Mouse (Mus musculus) forebrain, embryonic 12.5 days (tissue): ENCODE measurements around the gene Ankrd55. TPM values are rescaled to one million over a fixed set of nuclear protein-coding genes. Genes with fewer than 3 reads are reported as not detected.

Experiments used
- ATAC-seq: fragments of 200-750 bp; cut with Nextera tagmentation; 2 replicates; pipeline ENCODE4 v1.8.0; 2017; ENCODE audit warnings: moderate TSS enrichment; ENCODE audit not compliant: low FRiP score
- H3K27ac ChIP-seq: fragments of 300-500 bp; sonication (generic); 2 replicates; pipeline ENCODE4 v1.5.1; 2016; ENCODE audit warnings: mild to moderate bottlenecking
- H3K27me3 ChIP-seq: fragments of 300-500 bp; sonication (generic); 2 replicates; pipeline ENCODE4 v1.6.1; 2016; ENCODE audit warnings: mild to moderate bottlenecking
- H3K36me3 ChIP-seq: fragments of 300-500 bp; sonication (generic); replicated peaks from 2 replicates; pipeline ENCODE4 v1.6.1; 2016; ENCODE audit warnings: mild to moderate bottlenecking
- H3K4me1 ChIP-seq: fragments of 300-500 bp; sonication (generic); 2 replicates; pipeline ENCODE4 v1.6.1; 2016
- H3K4me2 ChIP-seq: fragments of 300-500 bp; sonication (generic); 2 replicates; pipeline ENCODE4 v1.6.1; 2016; ENCODE audit warnings: mild to moderate bottlenecking, moderate library complexity
- H3K4me3 ChIP-seq: fragments of 300-500 bp; sonication (generic); replicated peaks from 2 replicates; pipeline ENCODE4 v1.5.1; 2016; ENCODE audit warnings: mild to moderate bottlenecking
- H3K9ac ChIP-seq: fragments of 300-500 bp; sonication (generic); 2 replicates; pipeline ENCODE4 v1.6.1; 2016; ENCODE audit warnings: mild to moderate bottlenecking
- H3K9me3 ChIP-seq: fragments of 300-500 bp; sonication (generic); 2 replicates; pipeline ENCODE4 v1.6.1; 2016
- WGBS: fragments of 180-500 bp; shearing (Covaris S2); methylation state at CpG from one replicate; pipeline ENCODE4 v1.1.7; 2016; 5-methylcytosine and 5-hydroxymethylcytosine counted together
- polyA plus RNA-seq: library from polyadenylated mRNA; unstranded; fragments of >200 nt; fragmentation: Nextera tagmentation; extraction: Ambion mirVana; gene quantifications from 2 replicates; pipeline ENCODE4 v1.2.1, GENCODE M21; 2016

Gene Ankrd55
- polyA plus RNA-seq, 1 experiment from 2014 or later = 1.0 TPM

- Histone ChIP-seq H3K27ac (no peak overlapping the region), H3K27me3 (no peaks in the 10 kb centered on the region), H3K36me3 (no peaks in the 10 kb centered on the region), H3K9ac (no peak overlapping the region), H3K4me1 (no peaks in the 10 kb centered on the region), H3K4me3 (no peak overlapping the region), H3K9me3 (no peaks in the 10 kb centered on the region), H3K4me2 (no peak overlapping the region)
- ATAC-seq = no peak
- WGBS = 84% methylated on average over 3 of the region's 3 CpGs
Observed at GRCm38 (mm10) chr13:112388176-112388575, 99.9 kb downstream of the Ankrd55 start.

DNA sequence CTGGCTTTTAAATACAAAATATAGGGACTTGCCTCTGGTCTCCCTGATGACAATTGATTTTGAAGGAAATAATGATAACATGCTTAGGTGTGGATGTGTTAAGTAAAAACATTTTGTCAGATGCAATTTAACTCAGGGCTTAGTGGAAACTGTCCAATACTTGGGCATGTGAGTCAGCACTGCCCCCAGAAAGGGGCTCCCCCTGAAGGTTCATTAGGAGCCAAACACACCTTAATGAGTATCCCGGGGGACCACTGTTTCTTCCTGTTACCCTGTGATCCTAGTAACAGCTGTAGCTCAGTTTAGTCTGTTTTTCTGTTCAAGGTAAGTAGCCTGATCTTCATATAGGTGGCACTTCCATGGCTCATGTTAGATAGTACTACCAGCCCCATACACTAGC is 102.0 kb downstream of the Ankrd55 start:
- ATAC-seq = no peak
- Histone ChIP-seq H3K4me1 (no peaks in the 10 kb centered on the region), H3K36me3 (no peaks in the 10 kb centered on the region), H3K27me3 (no peaks in the 10 kb centered on the region), H3K9ac (no peak overlapping the region), H3K27ac (no peak overlapping the region), H3K9me3 (no peaks in the 10 kb centered on the region), H3K4me2 (no peak overlapping the region), H3K4me3 (no peak overlapping the region)
- 76% methylated on average over 1 of the region's 1 CpGs for WGBS

GRCm38 (mm10) chr13:112391354-112391753 is 103.1 kb downstream of the Ankrd55 start:
- WGBS = 83% methylated on average over 3 of the region's 3 CpGs
- no peaks in the 10 kb centered on the region for H3K27me3 ChIP-seq
- H3K4me3 ChIP-seq = no peak overlapping the region
- H3K9me3 ChIP-seq = no peaks in the 10 kb centered on the region
- H3K4me2 ChIP-seq = no peak overlapping the region
- H3K27ac ChIP-seq = no peak overlapping the region
- H3K9ac ChIP-seq = no peak overlapping the region
- no peaks in the 10 kb centered on the region for H3K36me3 ChIP-seq
- no peak for ATAC-seq
- H3K4me1 ChIP-seq = no peaks in the 10 kb centered on the region

DNA sequence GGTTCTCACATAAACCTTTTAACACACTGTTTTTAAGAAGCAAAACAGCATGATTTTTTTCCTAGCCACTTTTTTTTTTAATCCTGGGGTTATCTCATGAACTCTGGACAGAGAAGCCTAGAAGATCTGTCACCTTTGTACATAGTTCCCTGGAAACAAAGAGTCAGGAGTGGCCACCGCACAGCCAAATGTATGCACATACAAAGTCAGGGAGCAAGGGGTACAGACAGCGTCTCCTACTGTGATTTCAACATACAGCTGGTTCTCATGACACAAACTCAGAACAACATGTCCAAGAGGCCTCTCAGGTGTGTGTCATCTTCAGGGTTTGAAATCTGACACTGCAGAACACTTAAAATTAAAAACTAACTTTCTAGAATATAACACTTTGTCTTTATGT is 105.1 kb downstream of the Ankrd55 start:
- WGBS = 89% methylated on average over 2 of the region's 2 CpGs
- Histone ChIP-seq H3K27ac (no peak overlapping the region), H3K4me1 (no peaks in the 10 kb centered on the region), H3K27me3 (no peaks in the 10 kb centered on the region), H3K4me3 (no peak overlapping the region), H3K9me3 (no peaks in the 10 kb centered on the region), H3K36me3 (no peaks in the 10 kb centered on the region), H3K4me2 (no peak overlapping the region), H3K9ac (no peak overlapping the region)
- no peak for ATAC-seq

DNA sequence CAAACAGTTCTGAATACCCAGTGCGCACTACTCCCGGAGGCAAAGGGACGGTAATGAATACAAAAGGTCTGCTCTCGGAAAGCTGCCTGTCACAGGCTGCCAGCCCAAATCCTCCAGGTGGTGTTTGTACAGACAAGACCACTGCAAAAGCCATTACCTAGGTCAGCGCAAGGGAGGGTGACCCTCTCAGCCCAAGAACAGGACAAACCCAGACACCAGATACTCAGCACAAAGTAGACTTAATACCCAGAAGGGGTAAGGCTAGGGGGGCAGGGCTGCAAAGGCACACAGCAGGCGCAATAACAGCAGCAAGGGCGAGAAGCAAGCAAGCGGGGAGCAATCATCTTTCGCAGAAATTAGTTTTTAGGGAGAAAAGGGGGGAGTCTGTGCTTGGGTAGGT is 106.0 kb downstream of the Ankrd55 start:
- H3K27me3 ChIP-seq = no peaks in the 10 kb centered on the region
- H3K4me1 ChIP-seq = no peaks in the 10 kb centered on the region
- no peak overlapping the region for H3K4me2 ChIP-seq
- no peaks in the 10 kb centered on the region for H3K9me3 ChIP-seq
- no peaks in the 10 kb centered on the region for H3K36me3 ChIP-seq
- ATAC-seq = no peak
- no peak overlapping the region for H3K9ac ChIP-seq
- WGBS = 81% methylated on average over 9 of the region's 9 CpGs
- no peak overlapping the region for H3K27ac ChIP-seq
- no peak overlapping the region for H3K4me3 ChIP-seq

- H3K27ac ChIP-seq = no peak overlapping the region
- 84% methylated on average over 3 of the region's 3 CpGs for WGBS
- no peak for ATAC-seq
Observed at GRCm38 (mm10) chr13:112404723-112405122, 116.5 kb downstream of the Ankrd55 start.

DNA sequence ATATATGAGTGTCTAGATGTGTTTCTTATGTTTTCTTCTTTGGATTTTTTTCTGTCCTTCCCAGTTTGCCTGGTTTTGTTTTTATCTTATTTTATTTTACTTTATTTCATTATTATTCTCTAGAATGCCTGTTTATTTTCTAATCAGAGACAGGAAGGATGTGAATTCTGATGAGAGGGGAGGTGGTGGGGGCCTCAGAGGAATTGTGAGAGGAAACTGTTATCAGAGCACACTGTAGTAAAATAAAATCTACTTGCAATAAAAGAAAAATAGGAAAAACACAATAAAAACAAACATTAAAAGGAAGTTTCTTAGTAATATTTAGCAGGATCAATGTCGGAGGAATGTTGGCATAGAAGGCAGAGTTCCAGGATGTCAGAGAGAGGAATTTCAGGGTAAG is 116.9 kb downstream of the Ankrd55 start:
- H3K4me1 ChIP-seq = no peaks in the 10 kb centered on the region
- no peak overlapping the region for H3K4me2 ChIP-seq
- H3K36me3 ChIP-seq = no peaks in the 10 kb centered on the region
- no peak overlapping the region for H3K4me3 ChIP-seq
- ATAC-seq = no peak
- no peak overlapping the region for H3K9ac ChIP-seq
- no peaks in the 10 kb centered on the region for H3K9me3 ChIP-seq
- 77% methylated on average over 1 of the region's 1 CpGs for WGBS
- no peak overlapping the region for H3K27ac ChIP-seq
- H3K27me3 ChIP-seq = no peaks in the 10 kb centered on the region

More at GRCm38 (mm10) chr13:112404723-112405122, 116.5 kb downstream of the Ankrd55 start:
- no peak overlapping the region for H3K4me2 ChIP-seq
- H3K4me1 ChIP-seq = no peaks in the 10 kb centered on the region
- H3K9ac ChIP-seq = no peak overlapping the region
- no peaks in the 10 kb centered on the region for H3K27me3 ChIP-seq
- no peak overlapping the region for H3K4me3 ChIP-seq
- no peaks in the 10 kb centered on the region for H3K36me3 ChIP-seq
- H3K9me3 ChIP-seq = no peaks in the 10 kb centered on the region

- Histone ChIP-seq H3K27me3 (no peaks in the 10 kb centered on the region), H3K4me2 (no peak overlapping the region), H3K4me3 (no peak overlapping the region), H3K4me1 (no peaks in the 10 kb centered on the region), H3K9ac (no peak overlapping the region), H3K9me3 (no peaks in the 10 kb centered on the region), H3K36me3 (no peaks in the 10 kb centered on the region), H3K27ac (no peak overlapping the region)
- no peak for ATAC-seq
- WGBS = 91% methylated on average over 2 of the region's 2 CpGs
Observed at GRCm38 (mm10) chr13:112406618-112407017, 118.4 kb downstream of the Ankrd55 start.

GRCm38 (mm10) chr13:112407181-112407700 is 119.0 kb downstream of the Ankrd55 start:
- H3K27me3 ChIP-seq = no peaks in the 10 kb centered on the region
- H3K36me3 ChIP-seq = no peaks in the 10 kb centered on the region
- no peak overlapping the region for H3K27ac ChIP-seq
- 83% methylated on average over 3 of the region's 3 CpGs for WGBS
- H3K4me3 ChIP-seq = no peak overlapping the region
- no peaks in the 10 kb centered on the region for H3K9me3 ChIP-seq
- H3K4me2 ChIP-seq = no peak overlapping the region
- ATAC-seq = no peak
- H3K9ac ChIP-seq = no peak overlapping the region
- H3K4me1 ChIP-seq = no peaks in the 10 kb centered on the region

DNA sequence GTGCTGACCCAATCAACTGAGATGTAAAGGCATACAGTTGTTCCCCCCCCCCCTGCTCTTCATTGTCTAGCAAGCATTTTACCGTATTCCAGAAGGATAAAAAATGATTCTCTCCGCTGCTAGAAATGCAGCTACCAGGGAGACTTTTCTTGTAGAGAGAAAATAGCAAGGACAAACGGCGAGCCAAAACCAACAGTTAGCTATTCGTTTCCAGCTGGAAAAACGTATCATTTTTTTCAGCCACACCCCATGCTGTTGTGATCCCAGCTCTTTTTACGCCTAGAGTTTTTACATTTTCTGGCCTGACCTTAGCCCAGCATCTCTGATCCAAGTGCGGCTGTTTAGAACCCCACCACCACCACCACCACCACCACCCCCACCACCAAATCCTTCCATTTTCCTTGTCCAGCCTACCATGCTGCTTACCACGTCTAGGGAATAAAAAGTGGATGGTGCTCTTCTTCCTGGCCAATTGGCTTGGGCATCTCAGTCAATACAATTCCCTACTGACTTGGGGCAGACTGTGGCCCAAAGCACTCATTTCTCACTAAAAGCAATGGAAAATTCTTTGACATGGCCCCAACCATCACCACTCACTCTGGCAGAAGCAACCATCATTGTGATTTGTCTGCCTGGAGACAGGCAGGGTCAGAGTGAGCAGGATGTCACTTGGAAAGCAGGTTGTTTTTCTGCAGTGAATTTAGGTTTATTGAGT is 119.7 kb downstream of the Ankrd55 start:
- no peaks in the 10 kb centered on the region for H3K9me3 ChIP-seq
- WGBS = 88% methylated on average over 9 of the region's 9 CpGs

DNA sequence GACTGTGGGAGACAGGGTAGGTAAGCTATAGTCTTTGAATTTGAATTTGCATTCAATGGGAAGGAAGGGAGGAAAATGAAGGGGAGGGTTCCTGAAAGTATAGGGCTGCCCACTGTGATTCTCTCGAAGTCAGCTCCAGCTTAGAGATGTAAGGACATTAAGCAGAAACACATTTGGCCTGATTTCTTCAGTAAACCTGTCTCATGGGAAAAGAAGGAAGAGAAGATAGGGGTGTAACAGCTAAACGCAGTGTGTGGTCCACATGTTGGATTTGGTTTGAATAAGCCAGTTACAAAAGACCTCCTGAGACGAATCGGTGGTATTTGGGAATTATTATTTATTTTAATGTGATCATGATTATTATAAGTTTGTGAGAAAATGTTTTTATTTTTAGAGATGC is 120.5 kb downstream of the Ankrd55 start:
- no peaks in the 10 kb centered on the region for H3K9me3 ChIP-seq
- no peaks in the 10 kb centered on the region for H3K4me1 ChIP-seq
- H3K9ac ChIP-seq = no peak overlapping the region
- WGBS = 87% methylated on average over 4 of the region's 4 CpGs
- H3K4me3 ChIP-seq = no peak overlapping the region
- H3K27me3 ChIP-seq = no peaks in the 10 kb centered on the region
- H3K36me3 ChIP-seq = no peaks in the 10 kb centered on the region
- H3K27ac ChIP-seq = no peak overlapping the region
- H3K4me2 ChIP-seq = no peak overlapping the region
- no peak for ATAC-seq

More for the DNA sequence above, 119.7 kb downstream of the Ankrd55 start:
- no peak for ATAC-seq
- no peak overlapping the region for H3K4me3 ChIP-seq
- no peaks in the 10 kb centered on the region for H3K36me3 ChIP-seq
- H3K27me3 ChIP-seq = no peaks in the 10 kb centered on the region
- no peak overlapping the region for H3K9ac ChIP-seq
- no peak overlapping the region for H3K27ac ChIP-seq
- H3K4me2 ChIP-seq = no peak overlapping the region
- no peaks in the 10 kb centered on the region for H3K4me1 ChIP-seq

DNA sequence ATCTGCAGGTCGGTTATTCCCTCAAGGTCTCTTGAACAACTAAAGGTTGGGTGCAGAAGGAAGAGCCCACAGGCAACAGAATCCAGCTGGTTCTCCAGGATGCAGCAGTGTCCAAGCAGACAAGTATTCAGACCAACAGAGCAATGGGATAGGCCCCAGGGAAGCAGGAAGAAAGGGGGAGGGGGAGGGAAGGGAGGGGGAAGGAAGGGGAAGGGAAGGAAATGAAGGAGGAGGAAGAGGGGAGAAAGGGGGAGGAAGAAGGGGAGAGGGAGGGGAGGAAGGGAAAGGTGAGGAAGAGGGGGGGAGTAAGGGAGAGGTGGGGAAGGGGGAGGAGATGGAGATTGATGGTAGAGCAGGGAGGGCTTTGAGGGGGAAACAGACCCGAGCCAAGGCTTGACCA is 121.1 kb downstream of the Ankrd55 start:
- Histone ChIP-seq H3K4me2 (no peak overlapping the region), H3K9ac (no peak overlapping the region), H3K36me3 (no peaks in the 10 kb centered on the region), H3K27me3 (no peaks in the 10 kb centered on the region), H3K27ac (no peak overlapping the region), H3K4me3 (no peak overlapping the region), H3K9me3 (no peaks in the 10 kb centered on the region), H3K4me1 (no peaks in the 10 kb centered on the region)
- 83% methylated on average over 2 of the region's 2 CpGs for WGBS
- ATAC-seq = no peak

DNA sequence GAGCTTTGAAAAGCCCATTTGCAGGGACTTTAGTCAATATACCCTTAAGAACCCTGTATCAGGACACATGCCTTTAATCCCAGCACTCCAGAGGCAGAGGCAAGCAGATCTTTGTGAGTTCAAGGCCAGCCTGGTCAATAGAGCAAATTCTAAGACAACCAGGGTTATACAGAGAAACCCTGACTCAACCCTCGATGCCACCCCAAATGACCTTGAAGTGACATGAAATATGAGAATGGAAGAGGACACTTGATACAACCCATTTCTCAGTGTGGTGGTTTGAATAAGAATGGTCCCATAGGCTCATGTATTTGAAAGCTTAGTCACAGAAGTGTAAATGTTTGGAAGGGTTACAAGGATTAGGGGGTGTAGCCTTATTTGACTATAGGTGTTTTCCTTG is 121.6 kb downstream of the Ankrd55 start:
- Histone ChIP-seq H3K9ac (no peak overlapping the region), H3K27me3 (no peaks in the 10 kb centered on the region), H3K27ac (no peak overlapping the region), H3K4me3 (no peak overlapping the region), H3K4me2 (no peak overlapping the region), H3K36me3 (no peaks in the 10 kb centered on the region), H3K4me1 (no peaks in the 10 kb centered on the region), H3K9me3 (no peaks in the 10 kb centered on the region)
- WGBS = 80% methylated on average over 1 of the region's 1 CpGs
- no peak for ATAC-seq
